Mouse (Mus musculus) spleen, adult 2 months (tissue): ENCODE measurements around the gene Gm37240. TPM values are rescaled to one million over a fixed set of nuclear protein-coding genes. Genes with fewer than 3 reads are reported as not detected.

ENCODE experiments used
- DNase-seq, 2 experiments: peaks; one replicate each; pipeline versions ENCODE4 v3.0.0 to v3.0.0-alpha.2; 2012 to 2021; ENCODE audit warnings: low spot score in 2 of 2, low read depth in 1 of 2
- H3K27ac ChIP-seq: fragments of 200-500 bp; 2 replicates; pipeline ENCODE4 v1.5.1; 2012; ENCODE audit warnings: low read length, inconsistent platforms; ENCODE audit not compliant: insufficient read depth
- H3K27me3 ChIP-seq: fragments of 200-500 bp; 2 replicates; pipeline ENCODE4 v1.6.1; 2012; ENCODE audit warnings: mild to moderate bottlenecking, moderate library complexity, low read length, inconsistent platforms; ENCODE audit not compliant: control insufficient read depth, insufficient read depth
- H3K36me3 ChIP-seq: fragments of 200-500 bp; 2 replicates; pipeline ENCODE4 v1.6.1; 2012; ENCODE audit warnings: mild to moderate bottlenecking, low read length, inconsistent platforms; ENCODE audit not compliant: control insufficient read depth, insufficient read depth
- H3K4me1 ChIP-seq: fragments of 200-500 bp; 2 replicates; pipeline ENCODE4 v1.6.1; 2011; ENCODE audit warnings: inconsistent platforms; ENCODE audit not compliant: control insufficient read depth, insufficient read depth, insufficient read length
- H3K4me3 ChIP-seq: fragments of 200-500 bp; 2 replicates; pipeline ENCODE4 v1.5.1; 2011; ENCODE audit warnings: mild to moderate bottlenecking, inconsistent platforms; ENCODE audit not compliant: insufficient read depth, insufficient read length; ENCODE audit errors: extremely low read depth
- CTCF ChIP-seq: fragments of 200-500 bp; IDR thresholded peaks from 2 replicates; pipeline ENCODE4 v1.5.1; 2011; ENCODE audit warnings: mild to moderate bottlenecking, inconsistent platforms; ENCODE audit not compliant: insufficient read depth, insufficient read length, insufficient replicate concordance; ENCODE audit errors: extremely low read depth
- POLR2A ChIP-seq: fragments of 200-500 bp; IDR thresholded peaks from 2 replicates; pipeline ENCODE4 v1.6.1; 2011; ENCODE audit warnings: low read depth, low read length, inconsistent platforms
- WGBS: fragments of 180-500 bp; shearing (Covaris S2); methylation state at CpG from one replicate; pipeline ENCODE4 v1.1.7; 2018; 5-methylcytosine and 5-hydroxymethylcytosine counted together
- polyA plus RNA-seq: library from polyadenylated mRNA; depleted of rRNA; stranded (reverse); fragments of >200 nt; gene quantifications from 2 replicates; pipeline ENCODE4 v1.2.3, GENCODE M21; 2012

Gm37240 gene
- polyA plus RNA-seq, 1 experiment, result 1.1 TPM

GRCm38 (mm10) chr3:84642942-84643341 lies 1244.4 kb downstream of the Gm37240 start:
- DNase-seq, result no peak
- TF ChIP-seq POLR2A, result no peak
- TF ChIP-seq CTCF, result no peak
- no peak overlapping the region for H3K27ac ChIP-seq
- H3K27me3 ChIP-seq, result no peaks in the 10 kb centered on the region
- H3K36me3 ChIP-seq, result no peaks in the 10 kb centered on the region
- no peak overlapping the region for H3K4me3 ChIP-seq
- WGBS, result 87% methylated on average over 4 of the region's 4 CpGs
- H3K4me1 ChIP-seq, result no peaks in the 10 kb centered on the region; the same call in 1 of the 2 replicates

GRCm38 (mm10) chr3:84641391-84641790 lies 1245.9 kb downstream of the Gm37240 start:
- H3K4me3 ChIP-seq, result no peak overlapping the region
- H3K27me3 ChIP-seq, result no peaks in the 10 kb centered on the region
- no peaks in the 10 kb centered on the region for H3K4me1 ChIP-seq
- no peaks in the 10 kb centered on the region for H3K36me3 ChIP-seq
- no peak overlapping the region for H3K27ac ChIP-seq
- TF ChIP-seq CTCF (no peak), POLR2A (no peak)
- DNase-seq, result no peak
- 90% methylated on average over 2 of the region's 2 CpGs for WGBS

- TF ChIP-seq POLR2A (no peak), CTCF (no peak)
- DNase-seq, result no peak
- no peaks in the 10 kb centered on the region for H3K4me1 ChIP-seq
- no peaks in the 10 kb centered on the region for H3K36me3 ChIP-seq
- H3K4me3 ChIP-seq, result no peak overlapping the region
- no peak overlapping the region for H3K27ac ChIP-seq
- no peaks in the 10 kb centered on the region for H3K27me3 ChIP-seq
- 84% methylated on average over 6 of the region's 6 CpGs for WGBS
Measured at GRCm38 (mm10) chr3:84640536-84640935, 1246.8 kb downstream of the Gm37240 start.

- Histone ChIP-seq H3K27me3 (no peaks in the 10 kb centered on the region), H3K4me1 (no peaks in the 10 kb centered on the region), H3K36me3 (no peaks in the 10 kb centered on the region), H3K4me3 (no peak overlapping the region), H3K27ac (no peak overlapping the region)
- WGBS, result 83% methylated on average over 11 of the region's 11 CpGs
- TF ChIP-seq CTCF (no peak), POLR2A (no peak)
- DNase-seq, result no peak
Measured at GRCm38 (mm10) chr3:84639767-84640500, 1247.4 kb downstream of the Gm37240 start.

DNA sequence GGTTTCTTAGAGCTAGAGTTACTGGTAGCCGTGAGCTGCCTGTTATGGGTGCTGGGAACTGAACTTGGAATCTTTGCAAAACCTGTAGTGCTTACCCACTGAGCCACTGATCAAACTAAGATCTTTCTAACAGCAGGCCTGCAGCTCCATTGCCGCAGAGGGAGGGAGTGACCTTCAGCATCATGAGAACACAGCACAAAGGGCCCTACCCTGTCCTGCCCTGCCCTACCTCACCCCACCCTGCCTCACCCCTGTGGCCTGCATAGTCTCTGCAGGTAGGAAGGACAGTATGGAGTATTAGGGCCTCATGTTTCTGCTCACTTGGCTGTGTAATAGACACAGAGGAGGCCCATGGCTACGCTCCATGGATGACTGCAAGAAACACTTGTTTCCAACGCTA lies 1248.5 kb downstream of the Gm37240 start:
- Histone ChIP-seq H3K27ac (no peak overlapping the region), H3K27me3 (no peaks in the 10 kb centered on the region), H3K4me1 (no peaks in the 10 kb centered on the region), H3K36me3 (no peaks in the 10 kb centered on the region), H3K4me3 (no peak overlapping the region)
- TF ChIP-seq POLR2A (no peak), CTCF (no peak)
- WGBS, result 96% methylated on average over 4 of the region's 4 CpGs
- no peak for DNase-seq

GRCm38 (mm10) chr3:84637890-84638578 lies 1249.3 kb downstream of the Gm37240 start:
- H3K36me3 ChIP-seq, result no peaks in the 10 kb centered on the region
- 51% methylated on average over 12 of the region's 12 CpGs for WGBS
- no peak for DNase-seq
- no peak overlapping the region for H3K27ac ChIP-seq
- TF ChIP-seq CTCF (no peak), POLR2A (no peak)
- H3K27me3 ChIP-seq, result no peaks in the 10 kb centered on the region
- H3K4me3 ChIP-seq, result no peak overlapping the region
- H3K4me1 ChIP-seq, result no peaks in the 10 kb centered on the region

DNA sequence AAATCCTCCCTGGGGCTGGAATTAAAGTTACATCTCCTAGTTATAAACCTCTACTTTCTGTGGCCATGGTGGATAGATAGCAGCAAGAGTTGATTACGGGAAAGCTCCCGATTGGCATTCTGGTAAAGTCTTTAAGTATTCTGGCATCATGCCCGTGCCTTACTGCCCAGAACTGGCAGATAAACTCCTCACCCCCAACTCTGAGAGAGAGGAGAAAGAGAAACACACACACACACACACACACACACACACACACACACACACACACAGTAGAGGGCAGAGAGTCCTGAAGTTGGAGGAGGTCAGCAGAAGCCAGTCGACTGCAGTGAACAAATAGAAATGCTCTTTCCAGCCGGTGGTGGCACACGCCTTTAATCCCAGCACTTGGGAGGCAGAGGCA lies 1250.2 kb downstream of the Gm37240 start:
- no peaks in the 10 kb centered on the region for H3K4me1 ChIP-seq
- no peak overlapping the region for H3K27ac ChIP-seq
- TF ChIP-seq CTCF (no peak), POLR2A (no peak)
- H3K4me3 ChIP-seq, result no peak overlapping the region
- H3K36me3 ChIP-seq, result no peaks in the 10 kb centered on the region
- no peaks in the 10 kb centered on the region for H3K27me3 ChIP-seq
- DNase-seq, result no peak
- WGBS, result 73% methylated on average over 6 of the region's 6 CpGs
